In genomic region chr17:65884691-65885397, GRCm38 (mm10) we compare ENCODE assay signal across 8 mouse cellular contexts. TPM values are rescaled to one million over a fixed set of nuclear protein-coding genes. Genes with fewer than 3 reads are reported as not detected.
DNase-seq lines count a peak whose midpoint lies in the region; ATAC-seq and TF ChIP-seq lines count a peak whose summit lies in the region.

No protein-coding gene starts in this region.

- peak overlapping the region; percentile 82 for H3K4me2 ChIP-seq in embryonic facial prominence, embryonic 15.5 days (replicated peaks)
- H3K4me2 ChIP-seq in limb, embryonic 14.5 days (replicated peaks; ENCODE audit: low read depth, low read length, severe bottlenecking): peak overlapping the region; percentile 93
- peak overlapping the region; percentile 79 for H3K4me2 ChIP-seq in midbrain, postnatal 0 days (ENCODE audit: low read depth, low read length, poor library complexity, severe bottlenecking)

- peak overlapping the region; percentile 85 for H3K9ac ChIP-seq in embryonic facial prominence, embryonic 15.5 days
- peak overlapping the region; percentile 83 for H3K9ac ChIP-seq in limb, embryonic 14.5 days (ENCODE audit: low read depth, low read length, severe bottlenecking)
- H3K9ac ChIP-seq in midbrain, postnatal 0 days (replicated peaks; ENCODE audit: low read length, poor library complexity, severe bottlenecking): peak overlapping the region; percentile 85

- peaks cover 3% of the 10 kb centered on the region for H3K4me1 ChIP-seq in bone marrow, adult 2 months (ENCODE audit: control insufficient read depth, insufficient read depth, low read length)
- H3K4me1 ChIP-seq in embryonic facial prominence, embryonic 15.5 days: peaks cover 38% of the 10 kb centered on the region
- H3K4me1 ChIP-seq in limb, embryonic 14.5 days (ENCODE audit: control insufficient read depth, insufficient read depth, low read length): peaks cover 22% of the 10 kb centered on the region
- peaks cover 10% of the 10 kb centered on the region; the same call in 1 of the 2 replicates for H3K4me1 ChIP-seq in midbrain, postnatal 0 days (ENCODE audit: insufficient read depth, low read length)

- H3K27ac ChIP-seq in bone marrow, adult 2 months (ENCODE audit: control insufficient read depth, insufficient read depth, low read depth, low read length, poor library complexity): peak overlapping the region; percentile 98
- peak overlapping the region; percentile 100 for H3K27ac ChIP-seq in embryonic facial prominence, embryonic 15.5 days (replicated peaks)
- peak overlapping the region; percentile 97 for H3K27ac ChIP-seq in limb, embryonic 14.5 days (replicated peaks; ENCODE audit: low read depth, low read length)
- H3K27ac ChIP-seq in midbrain, postnatal 0 days (ENCODE audit: low read depth, low read length): peak overlapping the region; percentile 87

- TF ChIP-seq CTCF in bone marrow, adult 2 months (IDR thresholded peaks at IDR 0.05; ENCODE audit: control insufficient read depth, insufficient read depth, low read length): no peak
- peak; percentile 27 for TF ChIP-seq CTCF in midbrain, postnatal 0 days (IDR thresholded peaks at IDR 0.05)

- no peaks in the 10 kb centered on the region for H3K27me3 ChIP-seq in embryonic facial prominence, embryonic 15.5 days
- no peaks in the 10 kb centered on the region for H3K27me3 ChIP-seq in limb, embryonic 14.5 days (ENCODE audit: control insufficient read depth, insufficient read depth, low read length)
- no peaks in the 10 kb centered on the region for H3K27me3 ChIP-seq in midbrain, postnatal 0 days (ENCODE audit: insufficient read depth, low read length)

- no peaks in the 10 kb centered on the region for H3K36me3 ChIP-seq in embryonic facial prominence, embryonic 15.5 days
- no peaks in the 10 kb centered on the region for H3K36me3 ChIP-seq in limb, embryonic 14.5 days (ENCODE audit: control insufficient read depth, insufficient read depth, low read length)
- no peaks in the 10 kb centered on the region for H3K36me3 ChIP-seq in midbrain, postnatal 0 days (ENCODE audit: insufficient read depth, low read length)

- H3K9me3 ChIP-seq in embryonic facial prominence, embryonic 15.5 days (replicated peaks): no peaks in the 10 kb centered on the region
- no peaks in the 10 kb centered on the region for H3K9me3 ChIP-seq in limb, embryonic 14.5 days (ENCODE audit: control insufficient read depth, low read length)
- H3K9me3 ChIP-seq in midbrain, postnatal 0 days (ENCODE audit: low read length): no peaks in the 10 kb centered on the region

- ATAC-seq in embryonic facial prominence, embryonic 15.5 days (ENCODE audit: insufficient number of reproducible peaks, low FRiP score, low TSS enrichment, low read depth): peak; percentile 99
- peak; percentile 98 for ATAC-seq in limb, embryonic 14.5 days (ENCODE audit: low FRiP score, low read depth)
- ATAC-seq in midbrain, postnatal 0 days (ENCODE audit: low FRiP score): peak; percentile 99

- TF ChIP-seq POLR2A in bone marrow, adult 2 months (IDR thresholded peaks at IDR 0.05; ENCODE audit: borderline replicate concordance, control insufficient read depth, low read depth, low read length): peak; percentile 89; the same call in 1 of the 2 replicates
- peak; percentile 64; the same call in 1 of the 2 replicates for TF ChIP-seq POLR2A in limb, embryonic 14.5 days (IDR thresholded peaks at IDR 0.05; ENCODE audit: borderline replicate concordance, extremely low read depth, insufficient read depth, insufficient read length)

- WGBS in bone marrow, adult 2 months: under 1% methylated on average over 67 of the region's 67 CpGs
- under 1% methylated on average over 66 of the region's 67 CpGs for WGBS in embryonic facial prominence, embryonic 15.5 days
- under 1% methylated on average over 59 of the region's 67 CpGs for WGBS in limb, embryonic 14.5 days
- under 1% methylated on average over 63 of the region's 67 CpGs for WGBS in midbrain, postnatal 0 days

- DNase-seq in 416B (ENCODE audit: low read depth): peak; percentile 99
- DNase-seq in heart, adult 8-10 months (ENCODE audit: low spot score): peak; percentile 99
- peak; percentile 100 for DNase-seq in kidney, adult 9 months
- DNase-seq in limb, embryonic 14.5 days (ENCODE audit: low spot score): peak; percentile 99
- DNase-seq in midbrain, postnatal 0 days (ENCODE audit: low spot score): peak; percentile 100
- DNase-seq in spleen, postnatal 14 days (ENCODE audit: low spot score in 2 of 2): peak; percentile 97 to 98

- peak overlapping the region; percentile 89 for H3K4me3 ChIP-seq in bone marrow, adult 2 months (replicated peaks; ENCODE audit: control insufficient read depth, low read depth, low read length)
- H3K4me3 ChIP-seq in embryonic facial prominence, embryonic 15.5 days (replicated peaks): peak overlapping the region; percentile 94
- peak overlapping the region; percentile 91 for H3K4me3 ChIP-seq in limb, embryonic 14.5 days (replicated peaks; ENCODE audit: low read length)
- peak overlapping the region; percentile 96 for H3K4me3 ChIP-seq in midbrain, postnatal 0 days (ENCODE audit: low read depth, low read length)

RNA-seq across cellular contexts. Expression of gene Ralbp1, which starts 0.8 kb away (rescaled TPM):
- 16.1 and 27.0 TPM in 2 replicates for polyA plus RNA-seq in bone marrow, adult 2 months (2011; ENCODE audit: insufficient read depth, insufficient read length, low replicate concordance, missing spikeins)
- 150 and 170 TPM in 2 replicates for polyA plus RNA-seq in embryonic facial prominence, embryonic 15.5 days (2015; fragmentation: Nextera tagmentation; extraction: Ambion mirVana)
- 10 to 100 TPM; 33.6 to 42.3 (median 34.1) TPM for total RNA-seq in heart, adult 8-10 months (2022)
- 39.9 and 44.2 TPM in 2 replicates for polyA plus RNA-seq in limb, embryonic 14.5 days (2012; rRNA removed)
- polyA plus RNA-seq in limb, embryonic 14.5 days (2014; fragmentation: Nextera tagmentation; extraction: Ambion mirVana): 132 and 137 TPM in 2 replicates
- 32.9 and 42.0 TPM in 2 replicates for total RNA-seq in midbrain, postnatal 0 days (2014; rRNA removed)
- 50.0 and 55.8 TPM in 2 replicates for polyA plus RNA-seq in midbrain, postnatal 0 days (2015; fragmentation: Nextera tagmentation; extraction: Ambion mirVana)

Comparison
In these comparisons a context has a peak if more than half of its experiments do, and no peak if none do; other contexts are left out.
1. Peak in every context shown above with its lines: DNase-seq, ATAC-seq, H3K4me3 ChIP-seq and H3K27ac ChIP-seq.